Mouse (Mus musculus) heart, adult 2 months (tissue): Measurements from ENCODE around the gene Klhdc8a.

ENCODE experiments used
- CTCF ChIP-seq: fragments of 200-600 bp; IDR thresholded peaks from 2 replicates; pipeline ENCODE4 v1.8.1; 2022; ENCODE audit warnings: antibody characterized with exemption, mild to moderate bottlenecking, moderate library complexity
- EP300 ChIP-seq: fragments of 200-500 bp; IDR thresholded peaks from 2 replicates; pipeline ENCODE4 v1.6.1; 2011; ENCODE audit warnings: low read depth, low read length, control low read depth; ENCODE audit not compliant: insufficient read depth
- POLR2A ChIP-seq: fragments of 200-500 bp; IDR thresholded peaks from 2 replicates; pipeline ENCODE4 v1.6.1; 2011; ENCODE audit warnings: mild to moderate bottlenecking, low read depth, low read length, control low read depth; ENCODE audit not compliant: insufficient read depth

GRCm38 (mm10) chr1:132276694-132277093, 21.7 kb upstream of the Klhdc8a start:
- no peak for TF ChIP-seq EP300
- no peak for TF ChIP-seq POLR2A
- TF ChIP-seq CTCF: no peak
